Mouse (Mus musculus) cerebellum, adult 9-10 months (tissue): ENCODE results near the gene Pou2af1.

Experiments used
- DNase-seq: peaks from one replicate; pipeline ENCODE4 v3.0.0; 2022

Pou2af1 gene

GRCm38 (mm10) chr9:51213023-51213728, at the start of gene Pou2af1:
Pou2af1 (plus strand) TSS chr9:51213708.
- DNase-seq = no peak

GRCm38 (mm10) chr9:51163989-51164388, 49.5 kb upstream of the Pou2af1 start:
- DNase-seq = no peak

- no peak for DNase-seq
These were observed 48.0 kb upstream of the Pou2af1 start, which contains the start of gene Gm32742 for GRCm38 (mm10) chr9:51165312-51166180. Gm32742 (minus strand) TSS chr9:51165517.

GRCm38 (mm10) chr9:51167954-51168353, 45.6 kb upstream of the Pou2af1 start:
- no peak for DNase-seq

- no peak for DNase-seq
These were observed 44.8 kb upstream of the Pou2af1 start for GRCm38 (mm10) chr9:51168698-51169097.

- no peak for DNase-seq
These were observed 44.4 kb upstream of the Pou2af1 start for GRCm38 (mm10) chr9:51169133-51169532.

- DNase-seq = no peak
These were observed 43.2 kb upstream of the Pou2af1 start for GRCm38 (mm10) chr9:51170298-51170697.

- DNase-seq = no peak
These were observed 38.5 kb upstream of the Pou2af1 start for GRCm38 (mm10) chr9:51174890-51175464.

- no peak for DNase-seq
These were observed 37.8 kb upstream of the Pou2af1 start for GRCm38 (mm10) chr9:51175722-51176121.

GRCm38 (mm10) chr9:51178297-51178696, 35.2 kb upstream of the Pou2af1 start:
- no peak for DNase-seq

- peak; percentile 91 for DNase-seq
These were observed 32.9 kb upstream of the Pou2af1 start for GRCm38 (mm10) chr9:51180621-51181020.

GRCm38 (mm10) chr9:51182716-51183710, 30.5 kb upstream of the Pou2af1 start:
- DNase-seq = no peak

GRCm38 (mm10) chr9:51185386-51185785, 28.1 kb upstream of the Pou2af1 start:
- DNase-seq = no peak

GRCm38 (mm10) chr9:51185871-51186270, 27.6 kb upstream of the Pou2af1 start:
- DNase-seq = no peak

GRCm38 (mm10) chr9:51190655-51191054, 22.9 kb upstream of the Pou2af1 start:
- no peak for DNase-seq

- DNase-seq = no peak
These were observed 18.7 kb upstream of the Pou2af1 start for GRCm38 (mm10) chr9:51194790-51195189.

GRCm38 (mm10) chr9:51208974-51209332, 4.6 kb upstream of the Pou2af1 start:
- no peak for DNase-seq

- DNase-seq = no peak
These were observed 2.3 kb upstream of the Pou2af1 start for GRCm38 (mm10) chr9:51211191-51211590.

- DNase-seq = no peak
These were observed 275 bp downstream of the Pou2af1 start for GRCm38 (mm10) chr9:51213729-51214237.

GRCm38 (mm10) chr9:51215311-51215710, 1.8 kb downstream of the Pou2af1 start:
- DNase-seq = no peak

GRCm38 (mm10) chr9:51215949-51216348, 2.4 kb downstream of the Pou2af1 start:
- DNase-seq = no peak

- DNase-seq = no peak
These were observed 12.2 kb downstream of the Pou2af1 start for GRCm38 (mm10) chr9:51225636-51226166.
